Mouse (Mus musculus): ENCODE measurements around the gene Glrx5. TPM values are rescaled to one million over a fixed set of nuclear protein-coding genes. Genes with fewer than 3 reads are reported as not detected.

Glrx5 gene
- total and polyA plus RNA-seq, 3 experiments, result 97.4 to 320 (median 227) TPM

GRCm38 (mm10) chr12:105066523-105066922 is 34.0 kb downstream of the Glrx5 start:
- Histone ChIP-seq H3K36me3 (replicated peaks) (no peaks in the 10 kb centered on the region), H3K4me3 (ENCODE audit: low read depth, low read length) (no peak overlapping the region), H3K27me3 (ENCODE audit: insufficient read depth, low read length) (peaks cover 13% of the 10 kb centered on the region; the same call in 1 of the 2 replicates), H3K4me1 (ENCODE audit: insufficient read depth, low read depth, low read length) (no peaks in the 10 kb centered on the region), H3K9me3 (replicated peaks) (no peaks in the 10 kb centered on the region; the same call in 1 of the 2 replicates)
- TF ChIP-seq GATA2 (IDR thresholded peaks at IDR 0.05; ENCODE audit: borderline replicate concordance, low read depth, low read length) (no peak), TAL1 (conservative IDR thresholded peaks at IDR 0.05; ENCODE audit: low read depth, low read length) (no peak), GATA1 (IDR thresholded peaks at IDR 0.05; ENCODE audit: borderline replicate concordance, low read length) (no peak), CTCF (IDR thresholded peaks at IDR 0.05; ENCODE audit: low read depth, low read length) (no peak), POLR2AphosphoS5 (IDR thresholded peaks at IDR 0.05; ENCODE audit: insufficient replicate concordance, low read depth, low read length) (no peak)
- no peak for ATAC-seq (ENCODE audit: extremely low read depth, insufficient number of reproducible peaks, low FRiP score, poor library complexity, severe bottlenecking)
- DNase-seq (ENCODE audit: low spot score), result no peak

- ATAC-seq (ENCODE audit: extremely low read depth, insufficient number of reproducible peaks, low FRiP score, poor library complexity, severe bottlenecking) (no peak), DNase-seq (ENCODE audit: low spot score) (no peak)
- Histone ChIP-seq H3K36me3 (replicated peaks) (no peaks in the 10 kb centered on the region), H3K4me3 (ENCODE audit: low read depth, low read length) (no peak overlapping the region), H3K9me3 (replicated peaks) (no peaks in the 10 kb centered on the region; the same call in 1 of the 2 replicates), H3K4me1 (ENCODE audit: insufficient read depth, low read depth, low read length) (peaks cover 2% of the 10 kb centered on the region; the same call in 1 of the 2 replicates), H3K27me3 (ENCODE audit: insufficient read depth, low read length) (peaks cover 4% of the 10 kb centered on the region; the same call in 1 of the 2 replicates)
- no peak for TF ChIP-seq GATA2 (IDR thresholded peaks at IDR 0.05; ENCODE audit: borderline replicate concordance, low read depth, low read length)
- no peak for TF ChIP-seq CTCF (IDR thresholded peaks at IDR 0.05; ENCODE audit: low read depth, low read length)
- TF ChIP-seq GATA1 (IDR thresholded peaks at IDR 0.05; ENCODE audit: borderline replicate concordance, low read length), result no peak
- no peak for TF ChIP-seq TAL1 (conservative IDR thresholded peaks at IDR 0.05; ENCODE audit: low read depth, low read length)
- no peak for TF ChIP-seq POLR2AphosphoS5 (IDR thresholded peaks at IDR 0.05; ENCODE audit: insufficient replicate concordance, low read depth, low read length)
Observed at GRCm38 (mm10) chr12:105068911-105069310, 36.4 kb downstream of the Glrx5 start.

- Histone ChIP-seq H3K36me3 (replicated peaks) (no peaks in the 10 kb centered on the region), H3K4me3 (ENCODE audit: low read depth, low read length) (no peak overlapping the region), H3K9me3 (replicated peaks) (no peaks in the 10 kb centered on the region), H3K27me3 (ENCODE audit: insufficient read depth, low read length) (peaks cover 10% of the 10 kb centered on the region; the same call in 1 of the 2 replicates), H3K4me1 (ENCODE audit: insufficient read depth, low read depth, low read length) (peaks cover 3% of the 10 kb centered on the region; the same call in 1 of the 2 replicates)
- TF ChIP-seq POLR2AphosphoS5 (IDR thresholded peaks at IDR 0.05; ENCODE audit: insufficient replicate concordance, low read depth, low read length) (no peak), TAL1 (conservative IDR thresholded peaks at IDR 0.05; ENCODE audit: low read depth, low read length) (no peak), GATA2 (IDR thresholded peaks at IDR 0.05; ENCODE audit: borderline replicate concordance, low read depth, low read length) (no peak), GATA1 (IDR thresholded peaks at IDR 0.05; ENCODE audit: borderline replicate concordance, low read length) (no peak), CTCF (IDR thresholded peaks at IDR 0.05; ENCODE audit: low read depth, low read length) (peak; percentile 100)
- DNase-seq (ENCODE audit: low spot score) (peak; percentile 51), ATAC-seq (ENCODE audit: extremely low read depth, insufficient number of reproducible peaks, low FRiP score, poor library complexity, severe bottlenecking) (peak; percentile 41)
Observed at GRCm38 (mm10) chr12:105073708-105074107, 41.2 kb downstream of the Glrx5 start.

GRCm38 (mm10) chr12:105075496-105075895 is 43.0 kb downstream of the Glrx5 start:
- no peak for DNase-seq (ENCODE audit: low spot score)
- no peak for ATAC-seq (ENCODE audit: extremely low read depth, insufficient number of reproducible peaks, low FRiP score, poor library complexity, severe bottlenecking)
- no peaks in the 10 kb centered on the region for H3K9me3 ChIP-seq (replicated peaks)
- no peak overlapping the region for H3K4me3 ChIP-seq (ENCODE audit: low read depth, low read length)
- no peak for TF ChIP-seq CTCF (IDR thresholded peaks at IDR 0.05; ENCODE audit: low read depth, low read length)
- TF ChIP-seq POLR2AphosphoS5 (IDR thresholded peaks at IDR 0.05; ENCODE audit: insufficient replicate concordance, low read depth, low read length), result no peak
- no peak for TF ChIP-seq GATA1 (IDR thresholded peaks at IDR 0.05; ENCODE audit: borderline replicate concordance, low read length)
- TF ChIP-seq TAL1 (conservative IDR thresholded peaks at IDR 0.05; ENCODE audit: low read depth, low read length), result no peak
- TF ChIP-seq GATA2 (IDR thresholded peaks at IDR 0.05; ENCODE audit: borderline replicate concordance, low read depth, low read length), result no peak
- peaks cover 3% of the 10 kb centered on the region; the same call in 1 of the 2 replicates for H3K4me1 ChIP-seq (ENCODE audit: insufficient read depth, low read depth, low read length)
- no peaks in the 10 kb centered on the region for H3K36me3 ChIP-seq (replicated peaks)
- H3K27me3 ChIP-seq (ENCODE audit: insufficient read depth, low read length), result peaks cover 6% of the 10 kb centered on the region; the same call in 1 of the 2 replicates

- Histone ChIP-seq H3K9me3 (replicated peaks) (peaks cover 6% of the 10 kb centered on the region), H3K27me3 (ENCODE audit: insufficient read depth, low read length) (peaks cover 6% of the 10 kb centered on the region; the same call in 1 of the 2 replicates), H3K4me1 (ENCODE audit: insufficient read depth, low read depth, low read length) (peaks cover 3% of the 10 kb centered on the region; the same call in 1 of the 2 replicates), H3K36me3 (replicated peaks) (no peaks in the 10 kb centered on the region), H3K4me3 (ENCODE audit: low read depth, low read length) (no peak overlapping the region)
- DNase-seq (ENCODE audit: low spot score), result no peak
- TF ChIP-seq CTCF (IDR thresholded peaks at IDR 0.05; ENCODE audit: low read depth, low read length), result no peak
- no peak for TF ChIP-seq TAL1 (conservative IDR thresholded peaks at IDR 0.05; ENCODE audit: low read depth, low read length)
- TF ChIP-seq POLR2AphosphoS5 (IDR thresholded peaks at IDR 0.05; ENCODE audit: insufficient replicate concordance, low read depth, low read length), result no peak
- TF ChIP-seq GATA2 (IDR thresholded peaks at IDR 0.05; ENCODE audit: borderline replicate concordance, low read depth, low read length), result no peak
- TF ChIP-seq GATA1 (IDR thresholded peaks at IDR 0.05; ENCODE audit: borderline replicate concordance, low read length), result no peak
- ATAC-seq (ENCODE audit: extremely low read depth, insufficient number of reproducible peaks, low FRiP score, poor library complexity, severe bottlenecking), result no peak
Observed at GRCm38 (mm10) chr12:105076511-105076910, 44.0 kb downstream of the Glrx5 start.

GRCm38 (mm10) chr12:105077232-105077631 is 44.7 kb downstream of the Glrx5 start:
- H3K36me3 ChIP-seq (replicated peaks), result no peaks in the 10 kb centered on the region
- H3K9me3 ChIP-seq (replicated peaks), result peaks cover 14% of the 10 kb centered on the region
- peaks cover 6% of the 10 kb centered on the region; the same call in 1 of the 2 replicates for H3K27me3 ChIP-seq (ENCODE audit: insufficient read depth, low read length)
- TF ChIP-seq CTCF (IDR thresholded peaks at IDR 0.05; ENCODE audit: low read depth, low read length) (no peak), GATA2 (IDR thresholded peaks at IDR 0.05; ENCODE audit: borderline replicate concordance, low read depth, low read length) (no peak), GATA1 (IDR thresholded peaks at IDR 0.05; ENCODE audit: borderline replicate concordance, low read length) (no peak), TAL1 (conservative IDR thresholded peaks at IDR 0.05; ENCODE audit: low read depth, low read length) (no peak), POLR2AphosphoS5 (IDR thresholded peaks at IDR 0.05; ENCODE audit: insufficient replicate concordance, low read depth, low read length) (no peak)
- ATAC-seq (ENCODE audit: extremely low read depth, insufficient number of reproducible peaks, low FRiP score, poor library complexity, severe bottlenecking) (no peak), DNase-seq (ENCODE audit: low spot score) (no peak)
- no peak overlapping the region for H3K4me3 ChIP-seq (ENCODE audit: low read depth, low read length)
- H3K4me1 ChIP-seq (ENCODE audit: insufficient read depth, low read depth, low read length), result peaks cover 3% of the 10 kb centered on the region; the same call in 1 of the 2 replicates

All from G1E (cell line).